14 mouse cellular contexts compared by ENCODE assay signal in genomic region chr11:46920244-46920643, GRCm38 (mm10).
DNase-seq lines count a peak whose midpoint lies in the region; ATAC-seq and TF ChIP-seq lines count a peak whose summit lies in the region.
"Had no signal": no experiment of that assay in that cellular context is flagged by ENCODE, and none has a peak within 500 bp of the region (broad histone marks: within the 10 kb centered on the region; RNA-seq: fewer than 3 reads in every experiment).

No protein-coding gene starts in this region.

- no peak overlapping the region for H3K4me2 ChIP-seq in hindbrain, embryonic 14.5 days (replicated peaks)
- H3K4me2 ChIP-seq in lung, embryonic 14.5 days: no peak overlapping the region
- no peak overlapping the region for H3K4me2 ChIP-seq in hindbrain, postnatal 0 days (ENCODE audit: low read depth, low read length)
- H3K4me2 ChIP-seq: embryonic facial prominence, embryonic 13.5 days; heart, embryonic 12.5 days; liver, embryonic 12.5 days; neural tube, embryonic 13.5 days had no signal

- H3K36me3 ChIP-seq in hindbrain, embryonic 14.5 days (replicated peaks; ENCODE audit: control insufficient read depth, insufficient read depth): no peaks in the 10 kb centered on the region
- H3K36me3 ChIP-seq in hindbrain, embryonic 10.5 days: no peaks in the 10 kb centered on the region
- H3K36me3 ChIP-seq in lung, embryonic 14.5 days (ENCODE audit: insufficient read depth): no peaks in the 10 kb centered on the region
- no peaks in the 10 kb centered on the region for H3K36me3 ChIP-seq in hindbrain, postnatal 0 days (ENCODE audit: insufficient read depth, low read length)
- H3K36me3 ChIP-seq: embryonic facial prominence, embryonic 13.5 days; heart, embryonic 12.5 days; liver, embryonic 12.5 days; neural tube, embryonic 13.5 days had no signal

- H3K27me3 ChIP-seq in hindbrain, embryonic 14.5 days (ENCODE audit: control insufficient read depth, insufficient read depth, low read length): no peaks in the 10 kb centered on the region
- no peaks in the 10 kb centered on the region for H3K27me3 ChIP-seq in hindbrain, embryonic 10.5 days (ENCODE audit: insufficient read depth, poor library complexity, severe bottlenecking)
- H3K27me3 ChIP-seq in lung, embryonic 14.5 days (ENCODE audit: insufficient read depth, low read length): no peaks in the 10 kb centered on the region
- no peaks in the 10 kb centered on the region for H3K27me3 ChIP-seq in hindbrain, postnatal 0 days (ENCODE audit: insufficient read depth, low read length)
- H3K27me3 ChIP-seq: embryonic facial prominence, embryonic 13.5 days; heart, embryonic 12.5 days; liver, embryonic 12.5 days; megakaryocyte, embryonic 14.5 days; neural tube, embryonic 13.5 days had no signal

- WGBS in hindbrain, embryonic 14.5 days: 90% methylated on average over 1 of the region's 1 CpGs
- 95% methylated on average over 1 of the region's 1 CpGs for WGBS in hindbrain, embryonic 10.5 days
- WGBS in lung, embryonic 14.5 days: 85% methylated on average over 1 of the region's 1 CpGs
- WGBS in lung, adult 2 months: 86% methylated on average over 1 of the region's 1 CpGs
- WGBS in hindbrain, postnatal 0 days: 89% methylated on average over 1 of the region's 1 CpGs

- H3K27ac ChIP-seq in hindbrain, embryonic 14.5 days: no peak overlapping the region
- H3K27ac ChIP-seq in hindbrain, embryonic 10.5 days: no peak overlapping the region
- H3K27ac ChIP-seq in lung, embryonic 14.5 days (ENCODE audit: low read depth): no peak overlapping the region
- H3K27ac ChIP-seq in hindbrain, postnatal 0 days: no peak overlapping the region
- H3K27ac ChIP-seq: embryonic facial prominence, embryonic 13.5 days; liver, embryonic 12.5 days; neural tube, embryonic 13.5 days had no signal

- ATAC-seq in hindbrain, embryonic 14.5 days (ENCODE audit: low FRiP score): no peak
- no peak for ATAC-seq in lung, embryonic 14.5 days (ENCODE audit: insufficient read depth)
- ATAC-seq in hindbrain, postnatal 0 days: peak; percentile 70; the same call in 1 of the 2 replicates
- ATAC-seq: intestine, embryonic 16.5 days; liver, embryonic 12.5 days had no signal

- no peak for TF ChIP-seq POLR2A in lung, adult 2 months (IDR thresholded peaks at IDR 0.05; ENCODE audit: borderline replicate concordance, extremely low read depth, low read depth, low read length)

- no peaks in the 10 kb centered on the region for H3K4me1 ChIP-seq in hindbrain, embryonic 14.5 days (replicated peaks; ENCODE audit: control insufficient read depth, insufficient read depth, low read length)
- H3K4me1 ChIP-seq in hindbrain, embryonic 10.5 days (replicated peaks): no peaks in the 10 kb centered on the region
- H3K4me1 ChIP-seq in lung, embryonic 14.5 days (ENCODE audit: insufficient read depth): no peaks in the 10 kb centered on the region
- no peaks in the 10 kb centered on the region for H3K4me1 ChIP-seq in lung, adult 2 months (ENCODE audit: control insufficient read depth, insufficient read depth, low read length)
- H3K4me1 ChIP-seq in hindbrain, postnatal 0 days (ENCODE audit: insufficient read depth, low read length): no peaks in the 10 kb centered on the region
- H3K4me1 ChIP-seq: embryonic facial prominence, embryonic 13.5 days; heart, embryonic 12.5 days; liver, embryonic 12.5 days; megakaryocyte, embryonic 14.5 days; neural tube, embryonic 13.5 days had no signal

- DNase-seq in cerebellum, postnatal 14 days: peak; percentile 15 to 28
- DNase-seq in cerebellum, adult 11-12 months: no peak
- DNase-seq in hindbrain, embryonic 14.5 days (ENCODE audit: low spot score): peak; percentile 61
- DNase-seq in hindbrain, embryonic 10.5 days (ENCODE audit: low spot score): no peak
- peak; percentile 64 for DNase-seq in lung, embryonic 14.5 days
- no peak for DNase-seq in lung, adult 2 months
- DNase-seq in hindbrain, postnatal 0 days (ENCODE audit: low spot score): peak; percentile 72
- DNase-seq in ovary, postnatal 36 days (ENCODE audit: low spot score): no peak

- TF ChIP-seq CTCF in lung, embryonic 14.5 days (IDR thresholded peaks at IDR 0.05; ENCODE audit: low read depth): peak; percentile 44
- TF ChIP-seq CTCF in lung, adult 2 months (IDR thresholded peaks at IDR 0.05; ENCODE audit: insufficient read depth, low read length): no peak
- peak; percentile 62 for TF ChIP-seq CTCF in hindbrain, postnatal 0 days (IDR thresholded peaks at IDR 0.05; ENCODE audit: low read depth)

- no peak overlapping the region for H3K4me3 ChIP-seq in hindbrain, embryonic 14.5 days (replicated peaks; ENCODE audit: low read length)
- H3K4me3 ChIP-seq in hindbrain, embryonic 10.5 days: no peak overlapping the region
- no peak overlapping the region for H3K4me3 ChIP-seq in lung, embryonic 14.5 days (ENCODE audit: low read depth, low read length)
- no peak overlapping the region for H3K4me3 ChIP-seq in lung, adult 2 months (replicated peaks; ENCODE audit: extremely low read depth, low read depth, low read length)
- H3K4me3 ChIP-seq in hindbrain, postnatal 0 days (ENCODE audit: low read length): no peak overlapping the region
- H3K4me3 ChIP-seq: embryonic facial prominence, embryonic 13.5 days; heart, embryonic 12.5 days; liver, embryonic 12.5 days; megakaryocyte, embryonic 14.5 days; neural tube, embryonic 13.5 days had no signal

- H3K9ac ChIP-seq in hindbrain, embryonic 14.5 days: no peak overlapping the region
- no peak overlapping the region for H3K9ac ChIP-seq in lung, embryonic 14.5 days
- H3K9ac ChIP-seq in hindbrain, postnatal 0 days (replicated peaks; ENCODE audit: low read length): no peak overlapping the region
- H3K9ac ChIP-seq: embryonic facial prominence, embryonic 13.5 days; heart, embryonic 12.5 days; liver, embryonic 12.5 days; neural tube, embryonic 13.5 days had no signal

- H3K9me3 ChIP-seq in hindbrain, embryonic 14.5 days (ENCODE audit: control insufficient read depth, low read length): no peaks in the 10 kb centered on the region
- no peaks in the 10 kb centered on the region for H3K9me3 ChIP-seq in hindbrain, embryonic 10.5 days
- no peaks in the 10 kb centered on the region for H3K9me3 ChIP-seq in lung, embryonic 14.5 days (ENCODE audit: low read depth, low read length)
- H3K9me3 ChIP-seq in hindbrain, postnatal 0 days (ENCODE audit: low read length): no peaks in the 10 kb centered on the region
- H3K9me3 ChIP-seq: embryonic facial prominence, embryonic 13.5 days; heart, embryonic 12.5 days; liver, embryonic 12.5 days; megakaryocyte, embryonic 14.5 days; neural tube, embryonic 13.5 days had no signal

Comparison
In these comparisons a context has a peak if more than half of its experiments do, and no peak if none do; other contexts are left out.
1. DNase-seq: peak in cerebellum, postnatal 14 days (2 of 2), hindbrain, embryonic 14.5 days (single experiment), lung, embryonic 14.5 days (single experiment) and hindbrain, postnatal 0 days (single experiment); none in cerebellum, adult 11-12 months (single experiment), hindbrain, embryonic 10.5 days (single experiment), lung, adult 2 months (single experiment) and ovary, postnatal 36 days (single experiment).